Mouse (Mus musculus) lung, postnatal 0 days (tissue): Measurements from ENCODE around the gene Mpp6. TPM values are rescaled to one million over a fixed set of nuclear protein-coding genes. Genes with fewer than 3 reads are reported as not detected.
A peak's percentile ranks its signal among the peaks of the same experiment; 100 is the strongest.

ENCODE experiments used
- ATAC-seq: fragments of 200-750 bp; cut with Nextera tagmentation; 2 replicates; pipeline ENCODE4 v1.8.0; 2017; ENCODE audit warnings: moderate library complexity
- DNase-seq: peaks from one replicate; pipeline ENCODE4 v3.0.0-alpha.2; 2016; ENCODE audit warnings: low spot score
- H3K27ac ChIP-seq: fragments of 300-500 bp; sonication (generic); 2 replicates; pipeline ENCODE4 v1.5.1; 2014; ENCODE audit warnings: antibody characterized with exemption, mild to moderate bottlenecking, low read length, mixed read lengths
- H3K27me3 ChIP-seq: fragments of 300-500 bp; sonication (generic); replicated peaks from 2 replicates; pipeline ENCODE4 v1.6.1; 2014; ENCODE audit warnings: low read length, mixed read lengths; ENCODE audit not compliant: insufficient read depth
- H3K36me3 ChIP-seq: fragments of 300-500 bp; sonication (generic); 2 replicates; pipeline ENCODE4 v1.6.1; 2014; ENCODE audit warnings: low read length, mixed read lengths; ENCODE audit not compliant: insufficient read depth
- H3K4me1 ChIP-seq: fragments of 300-500 bp; sonication (generic); 2 replicates; pipeline ENCODE4 v1.6.1; 2014; ENCODE audit warnings: antibody characterized with exemption, low read depth, low read length, mixed read lengths; ENCODE audit not compliant: insufficient read depth
- H3K4me2 ChIP-seq: fragments of 300-500 bp; sonication (generic); replicated peaks from 2 replicates; pipeline ENCODE4 v1.6.1; 2014; ENCODE audit warnings: low read depth, mild to moderate bottlenecking, low read length, moderate library complexity, mixed read lengths
- H3K4me3 ChIP-seq: fragments of 300-500 bp; sonication (generic); 2 replicates; pipeline ENCODE4 v1.5.1; 2014; ENCODE audit warnings: low read depth, low read length
- H3K9ac ChIP-seq: fragments of 300-500 bp; sonication (generic); replicated peaks from 2 replicates; pipeline ENCODE4 v1.6.1; 2014; ENCODE audit warnings: low read depth, mild to moderate bottlenecking
- H3K9me3 ChIP-seq: fragments of 300-500 bp; sonication (generic); 2 replicates; pipeline ENCODE4 v1.6.1; 2016; ENCODE audit warnings: low read length, mixed read lengths
- CTCF ChIP-seq: IDR thresholded peaks from 2 replicates; pipeline ENCODE4 v1.5.1; 2016; ENCODE audit warnings: antibody characterized with exemption, mild to moderate bottlenecking
- EP300 ChIP-seq: IDR thresholded peaks from 2 replicates; pipeline ENCODE4 v1.6.1; 2016; ENCODE audit warnings: antibody characterized with exemption, mild to moderate bottlenecking, control low read depth
- WGBS: fragments of 180-500 bp; shearing (Covaris S2); extraction: QIAGEN DNeasy Blood & Tissue Kit; methylation state at CpG from one replicate; pipeline ENCODE4 v1.1.7; 2014; 5-methylcytosine and 5-hydroxymethylcytosine counted together
- polyA plus RNA-seq: library from polyadenylated mRNA; unstranded; fragments of >200 nt; fragmentation: Nextera tagmentation; extraction: Ambion mirVana; gene quantifications from 2 replicates; pipeline ENCODE4 v1.2.1, GENCODE M21; 2015

Mpp6 gene
- polyA plus RNA-seq, 1 experiment from 2014 or later, result 26.4 TPM

- TF ChIP-seq CTCF (no peak), EP300 (no peak)
- Histone ChIP-seq H3K36me3 (no peaks in the 10 kb centered on the region), H3K4me3 (no peak overlapping the region), H3K27ac (no peak overlapping the region), H3K27me3 (no peaks in the 10 kb centered on the region), H3K9me3 (no peaks in the 10 kb centered on the region), H3K4me1 (no peaks in the 10 kb centered on the region), H3K4me2 (no peak overlapping the region), H3K9ac (no peak overlapping the region)
- no peak for DNase-seq
- 62% methylated on average over 5 of the region's 5 CpGs for WGBS
- ATAC-seq, result no peak
Observed at GRCm38 (mm10) chr6:50089333-50089732, 20.7 kb upstream of the Mpp6 start.

- H3K9ac ChIP-seq, result no peak overlapping the region
- DNase-seq, result no peak
- 38% methylated on average over 7 of the region's 7 CpGs for WGBS
- TF ChIP-seq EP300 (no peak), CTCF (no peak)
- H3K4me3 ChIP-seq, result no peak overlapping the region
- H3K27me3 ChIP-seq, result no peaks in the 10 kb centered on the region
- no peaks in the 10 kb centered on the region for H3K9me3 ChIP-seq
- ATAC-seq, result no peak
- H3K4me2 ChIP-seq, result no peak overlapping the region
- H3K36me3 ChIP-seq, result no peaks in the 10 kb centered on the region
- no peaks in the 10 kb centered on the region for H3K4me1 ChIP-seq
- H3K27ac ChIP-seq, result no peak overlapping the region
Observed at GRCm38 (mm10) chr6:50090221-50090620, 19.8 kb upstream of the Mpp6 start.

- peak; percentile 18 for DNase-seq
- H3K9ac ChIP-seq, result no peak overlapping the region
- H3K27me3 ChIP-seq, result no peaks in the 10 kb centered on the region
- H3K9me3 ChIP-seq, result no peaks in the 10 kb centered on the region
- H3K27ac ChIP-seq, result no peak overlapping the region
- TF ChIP-seq CTCF, result no peak
- no peak for TF ChIP-seq EP300
- WGBS, result 64% methylated on average over 7 of the region's 7 CpGs
- no peaks in the 10 kb centered on the region for H3K4me1 ChIP-seq
- no peak overlapping the region for H3K4me2 ChIP-seq
- no peak for ATAC-seq
- no peaks in the 10 kb centered on the region for H3K36me3 ChIP-seq
- no peak overlapping the region for H3K4me3 ChIP-seq
Observed at GRCm38 (mm10) chr6:50091462-50092154, 18.4 kb upstream of the Mpp6 start.

GRCm38 (mm10) chr6:50109201-50109756 is 762 bp upstream of the Mpp6 start:
- Histone ChIP-seq H3K9me3 (no peaks in the 10 kb centered on the region), H3K9ac (peak overlapping the region; percentile 50), H3K4me2 (peak overlapping the region; percentile 95), H3K27me3 (no peaks in the 10 kb centered on the region), H3K27ac (peak overlapping the region; percentile 1; the same call in 1 of the 2 replicates), H3K36me3 (no peaks in the 10 kb centered on the region), H3K4me3 (peak overlapping the region; percentile 87), H3K4me1 (0 out of 2 replicates have a peak, but pooled peaks cover 7% of the 10 kb centered on the region)
- TF ChIP-seq EP300 (no peak), CTCF (no peak)
- ATAC-seq, result no peak
- DNase-seq, result no peak
- WGBS, result 2% methylated on average over 15 of the region's 15 CpGs

- ATAC-seq, result peak; percentile 70
- 0 out of 2 replicates have a peak, but pooled peaks cover 7% of the 10 kb centered on the region for H3K4me1 ChIP-seq
- no peaks in the 10 kb centered on the region for H3K9me3 ChIP-seq
- peak; percentile 54 for DNase-seq
- no peaks in the 10 kb centered on the region for H3K27me3 ChIP-seq
- under 1% methylated on average over 28 of the region's 72 CpGs for WGBS
- H3K36me3 ChIP-seq, result no peaks in the 10 kb centered on the region
- peak overlapping the region; percentile 95 for H3K4me2 ChIP-seq
- TF ChIP-seq CTCF (no peak), EP300 (no peak)
- H3K27ac ChIP-seq, result peak overlapping the region; percentile 75
- peak overlapping the region; percentile 50 for H3K9ac ChIP-seq
- H3K4me3 ChIP-seq, result peak overlapping the region; percentile 87
Observed at GRCm38 (mm10) chr6:50110379-50110941, 419 bp downstream of the Mpp6 start.

GRCm38 (mm10) chr6:50111111-50111655 is 1.1 kb downstream of the Mpp6 start:
- Histone ChIP-seq H3K9ac (peak overlapping the region; percentile 50; the same call in 1 of the 2 replicates), H3K4me2 (peak overlapping the region; percentile 95), H3K4me1 (0 out of 2 replicates have a peak, but pooled peaks cover 7% of the 10 kb centered on the region), H3K4me3 (peak overlapping the region; percentile 87), H3K36me3 (no peaks in the 10 kb centered on the region), H3K9me3 (no peaks in the 10 kb centered on the region), H3K27ac (0 out of 2 replicates have a peak overlapping the region, but pooled peaks have one; percentile 75), H3K27me3 (no peaks in the 10 kb centered on the region)
- no peak for TF ChIP-seq CTCF
- TF ChIP-seq EP300, result no peak
- WGBS, result 13% methylated on average over 6 of the region's 6 CpGs
- DNase-seq (no peak), ATAC-seq (no peak)
